Mouse (Mus musculus) liver, embryonic 15.5 days (tissue): ENCODE data around the gene Carhsp1. TPM values are rescaled to one million over a fixed set of nuclear protein-coding genes. Genes with fewer than 3 reads are reported as not detected.
A peak's percentile ranks its signal among the peaks of the same experiment; 100 is the strongest.

Experiments used
- ATAC-seq: fragments of 200-750 bp; cut with Nextera tagmentation; 2 replicates; pipeline ENCODE4 v1.8.0; 2017; ENCODE audit warnings: moderate number of reproducible peaks, mild to moderate bottlenecking, moderate library complexity; ENCODE audit not compliant: insufficient read depth
- H3K27ac ChIP-seq: fragments of 300-500 bp; sonication (generic); replicated peaks from 2 replicates; pipeline ENCODE4 v1.5.1; 2015; ENCODE audit warnings: mild to moderate bottlenecking, inconsistent platforms
- H3K27me3 ChIP-seq: fragments of 300-500 bp; sonication (generic); 2 replicates; pipeline ENCODE4 v1.6.1; 2015; ENCODE audit warnings: mild to moderate bottlenecking, inconsistent platforms
- H3K36me3 ChIP-seq: fragments of 300-500 bp; sonication (generic); replicated peaks from 2 replicates; pipeline ENCODE4 v1.6.1; 2015; ENCODE audit warnings: moderate library complexity, mild to moderate bottlenecking, inconsistent platforms
- H3K4me1 ChIP-seq: fragments of 300-500 bp; sonication (generic); replicated peaks from 2 replicates; pipeline ENCODE4 v1.6.1; 2015; ENCODE audit warnings: inconsistent platforms
- H3K4me2 ChIP-seq: fragments of 300-500 bp; sonication (generic); 2 replicates; pipeline ENCODE4 v1.6.1; 2015; ENCODE audit warnings: moderate library complexity, mild to moderate bottlenecking, inconsistent platforms
- H3K4me3 ChIP-seq: fragments of 300-500 bp; sonication (generic); replicated peaks from 2 replicates; pipeline ENCODE4 v1.5.1; 2015; ENCODE audit warnings: mild to moderate bottlenecking, inconsistent platforms
- H3K9ac ChIP-seq: fragments of 300-500 bp; sonication (generic); 2 replicates; pipeline ENCODE4 v1.6.1; 2015; ENCODE audit warnings: moderate library complexity, mild to moderate bottlenecking, inconsistent platforms
- H3K9me3 ChIP-seq: fragments of 300-500 bp; sonication (generic); replicated peaks from 2 replicates; pipeline ENCODE4 v1.6.1; 2016; ENCODE audit warnings: inconsistent platforms
- WGBS: fragments of 180-500 bp; shearing (Covaris S2); methylation state at CpG from one replicate; pipeline ENCODE4 v1.1.7; 2015; ENCODE audit warnings: mixed read lengths; ENCODE audit not compliant: insufficient replicate concordance; 5-methylcytosine and 5-hydroxymethylcytosine counted together
- polyA plus RNA-seq: library from polyadenylated mRNA; unstranded; fragments of >200 nt; fragmentation: Nextera tagmentation; extraction: Ambion mirVana; gene quantifications from 2 replicates; pipeline ENCODE4 v1.2.1, GENCODE M21; 2015

Carhsp1 gene
- 85.9 and 94.7 TPM in 2 replicates for polyA plus RNA-seq

DNA sequence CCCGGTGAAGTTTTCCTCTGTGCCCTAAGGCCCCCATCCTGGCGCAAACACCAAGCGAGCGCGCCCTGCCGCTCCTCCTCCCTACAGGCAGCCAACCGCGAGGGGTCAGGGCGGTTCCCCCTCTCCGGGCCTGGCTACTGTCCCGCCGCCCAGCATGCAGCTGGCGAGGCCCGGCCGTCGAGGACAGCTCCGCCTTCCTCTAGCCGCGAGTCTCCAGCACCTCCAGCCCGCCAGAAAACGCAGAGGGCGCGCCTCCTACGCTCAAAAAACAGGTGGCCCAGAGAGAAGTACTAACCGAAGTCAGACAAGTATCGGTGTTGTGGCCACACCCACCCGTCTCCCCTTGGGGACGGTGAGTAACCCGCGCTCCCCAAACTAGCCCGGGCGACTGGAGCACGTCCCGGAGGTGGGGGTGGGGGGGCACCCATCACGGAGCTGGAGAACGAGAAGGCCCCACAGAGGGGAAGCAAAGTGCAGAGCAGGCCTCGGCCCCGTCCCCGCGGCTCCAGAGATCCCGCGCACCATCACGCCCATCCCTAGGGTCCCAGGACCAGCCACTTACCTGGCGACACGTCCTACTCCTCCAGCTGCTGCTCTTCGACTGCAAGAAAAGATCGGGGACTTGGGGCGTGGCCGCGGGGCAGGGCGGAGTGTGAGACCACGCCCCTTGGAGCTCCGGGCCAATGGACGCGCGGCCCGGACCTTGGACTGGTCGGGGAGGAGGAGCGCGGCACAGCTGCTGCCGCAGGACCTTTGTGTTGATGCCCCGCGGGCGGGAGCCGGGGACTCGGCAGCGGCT is at the start of gene Carhsp1:
TSS of gene Carhsp1 (minus strand) at position 605 of the 799 bp plus-strand sequence.
- Histone ChIP-seq H3K4me2 (peak within 1 kb of the TSS; percentile 88), H3K4me3 (peak within 1 kb of the TSS; percentile 86), H3K9me3 (no peaks in the 10 kb centered on the region), H3K9ac (peak within 1 kb of the TSS; percentile 91), H3K27me3 (no peaks in the 10 kb centered on the region), H3K27ac (peak within 1 kb of the TSS; percentile 96), H3K36me3 (peaks cover 30% of the 10 kb centered on the region), H3K4me1 (peaks cover 98% of the 10 kb centered on the region)
- WGBS, result under 1% methylated on average over 67 of the region's 67 CpGs
- ATAC-seq, result peak; percentile 82

DNA sequence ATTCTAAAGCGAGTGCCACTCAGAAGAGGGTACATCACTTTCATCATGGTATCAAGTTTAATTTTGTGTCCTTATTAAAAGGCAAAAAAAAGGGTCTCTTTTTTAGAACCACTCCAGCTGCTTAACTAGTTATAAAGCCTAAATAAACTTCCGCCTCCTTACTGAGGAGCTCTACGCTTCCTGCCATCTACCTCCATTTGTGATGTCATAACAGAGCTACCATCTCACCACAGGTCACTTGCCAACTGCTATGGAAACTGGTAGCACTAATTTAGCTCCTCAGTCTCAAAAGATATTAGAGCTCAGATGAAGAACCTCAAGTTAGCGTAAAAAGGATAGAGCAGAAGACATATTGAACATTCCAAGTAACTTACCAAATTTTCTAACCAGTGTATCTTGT is 48.5 kb upstream of the Carhsp1 start:
- Histone ChIP-seq H3K4me3 (no peak overlapping the region), H3K36me3 (peaks cover 58% of the 10 kb centered on the region), H3K4me1 (peaks cover 83% of the 10 kb centered on the region), H3K9me3 (no peaks in the 10 kb centered on the region), H3K4me2 (no peak overlapping the region), H3K27me3 (no peaks in the 10 kb centered on the region), H3K9ac (no peak overlapping the region), H3K27ac (0 out of 2 replicates have a peak overlapping the region, but pooled peaks have one; percentile 7)
- no peak for ATAC-seq
- 86% methylated on average over 4 of the region's 4 CpGs for WGBS

GRCm38 (mm10) chr16:8717744-8718143 is 45.8 kb upstream of the Carhsp1 start:
- H3K27ac ChIP-seq, result no peak overlapping the region
- H3K4me1 ChIP-seq, result peaks cover 76% of the 10 kb centered on the region
- no peak overlapping the region for H3K4me2 ChIP-seq
- H3K9me3 ChIP-seq, result no peaks in the 10 kb centered on the region
- WGBS, result 90% methylated on average over 10 of the region's 10 CpGs
- no peak for ATAC-seq
- H3K9ac ChIP-seq, result no peak overlapping the region
- no peaks in the 10 kb centered on the region for H3K27me3 ChIP-seq
- peaks cover 67% of the 10 kb centered on the region for H3K36me3 ChIP-seq
- no peak overlapping the region for H3K4me3 ChIP-seq

GRCm38 (mm10) chr16:8716300-8716699 is 44.3 kb upstream of the Carhsp1 start:
- Histone ChIP-seq H3K9ac (no peak overlapping the region), H3K4me2 (no peak overlapping the region), H3K27ac (no peak overlapping the region), H3K4me1 (peaks cover 65% of the 10 kb centered on the region), H3K4me3 (no peak overlapping the region), H3K36me3 (peaks cover 71% of the 10 kb centered on the region), H3K27me3 (no peaks in the 10 kb centered on the region), H3K9me3 (no peaks in the 10 kb centered on the region)
- 69% methylated on average over 6 of the region's 6 CpGs for WGBS
- ATAC-seq, result no peak

- peaks cover 59% of the 10 kb centered on the region for H3K4me1 ChIP-seq
- H3K9ac ChIP-seq, result no peak overlapping the region
- no peaks in the 10 kb centered on the region for H3K9me3 ChIP-seq
- H3K27ac ChIP-seq, result no peak overlapping the region; the same call in 1 of the 2 replicates
- WGBS, result 84% methylated on average over 10 of the region's 10 CpGs
- no peak for ATAC-seq
- H3K27me3 ChIP-seq, result no peaks in the 10 kb centered on the region
- no peak overlapping the region for H3K4me3 ChIP-seq
- H3K36me3 ChIP-seq, result peaks cover 78% of the 10 kb centered on the region
- no peak overlapping the region for H3K4me2 ChIP-seq
These were observed 43.6 kb upstream of the Carhsp1 start for GRCm38 (mm10) chr16:8715513-8716080.

DNA sequence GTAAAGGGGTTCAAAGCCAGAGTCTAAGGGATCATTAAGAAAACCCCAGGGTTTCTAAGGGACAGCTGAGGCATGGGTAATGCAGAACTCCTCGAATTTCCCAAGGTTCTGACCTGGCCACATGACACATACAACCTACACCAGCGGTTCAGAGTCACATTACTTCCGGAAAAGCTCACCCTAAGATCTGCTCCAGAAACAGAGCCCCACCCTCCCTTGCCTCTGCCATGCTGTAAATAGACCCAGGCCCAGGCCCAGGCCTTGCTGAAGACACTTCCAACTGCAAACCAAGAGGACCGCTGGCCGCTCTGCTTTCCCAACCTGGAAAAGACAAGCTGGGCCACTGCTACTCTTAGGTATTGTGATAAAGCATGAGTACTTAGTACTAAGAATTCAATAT is 42.9 kb upstream of the Carhsp1 start:
- no peaks in the 10 kb centered on the region for H3K9me3 ChIP-seq
- peaks cover 79% of the 10 kb centered on the region for H3K36me3 ChIP-seq
- H3K4me3 ChIP-seq, result no peak overlapping the region
- no peak overlapping the region for H3K27ac ChIP-seq
- peaks cover 52% of the 10 kb centered on the region for H3K4me1 ChIP-seq
- no peak overlapping the region for H3K9ac ChIP-seq
- H3K4me2 ChIP-seq, result no peak overlapping the region
- no peak for ATAC-seq
- H3K27me3 ChIP-seq, result no peaks in the 10 kb centered on the region
- WGBS, result 86% methylated on average over 5 of the region's 5 CpGs

DNA sequence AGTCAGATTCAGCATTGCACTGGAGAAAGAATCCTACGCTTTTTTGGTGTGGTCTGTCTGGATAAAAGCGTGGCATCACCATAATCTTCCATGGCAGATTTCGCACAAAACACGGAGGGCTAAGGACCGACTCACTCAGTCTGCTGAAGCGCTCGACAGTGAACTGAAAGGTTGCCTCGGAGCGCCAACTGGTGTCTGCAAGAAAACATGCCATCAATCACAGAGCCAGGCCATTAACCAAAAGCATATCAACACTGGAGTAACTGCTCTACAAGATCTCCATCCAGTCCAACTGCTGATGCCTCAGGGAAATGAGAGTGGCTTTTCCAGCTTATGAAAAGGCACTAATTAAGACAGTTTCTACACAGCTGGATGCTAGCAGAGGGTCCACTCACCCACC is 40.0 kb upstream of the Carhsp1 start:
- Histone ChIP-seq H3K4me2 (no peak overlapping the region), H3K4me1 (peaks cover 34% of the 10 kb centered on the region), H3K27ac (no peak overlapping the region), H3K4me3 (no peak overlapping the region), H3K9ac (no peak overlapping the region), H3K36me3 (peaks cover 100% of the 10 kb centered on the region), H3K27me3 (no peaks in the 10 kb centered on the region), H3K9me3 (no peaks in the 10 kb centered on the region)
- ATAC-seq, result no peak
- 83% methylated on average over 9 of the region's 9 CpGs for WGBS

DNA sequence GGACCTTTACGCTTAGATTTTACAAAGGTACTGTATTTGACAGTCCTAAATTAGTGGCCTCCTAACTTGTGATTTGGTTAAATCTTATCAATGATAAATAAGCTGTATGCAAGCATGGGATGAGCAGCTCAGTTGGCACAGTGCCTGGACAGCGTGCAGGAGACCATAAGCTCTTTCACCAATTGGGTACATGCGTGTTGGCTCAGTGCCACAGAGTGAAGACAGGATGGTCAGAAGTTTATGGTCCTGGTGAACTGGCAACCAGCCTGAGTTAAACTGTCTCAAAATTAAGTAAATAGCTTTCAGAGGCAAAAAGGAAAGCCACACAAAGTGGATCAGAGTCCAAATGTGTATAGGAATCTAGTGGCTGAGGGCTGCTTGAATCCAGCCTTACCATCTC is 28.6 kb upstream of the Carhsp1 start:
- peaks cover 11% of the 10 kb centered on the region; the same call in 1 of the 2 replicates for H3K4me1 ChIP-seq
- peak; percentile 42 for ATAC-seq
- 0 out of 2 replicates have a peak overlapping the region, but pooled peaks have one; percentile 6 for H3K27ac ChIP-seq
- no peak overlapping the region for H3K4me2 ChIP-seq
- no peaks in the 10 kb centered on the region for H3K9me3 ChIP-seq
- H3K36me3 ChIP-seq, result peaks cover 99% of the 10 kb centered on the region
- WGBS, result 93% methylated on average over 3 of the region's 3 CpGs
- no peak overlapping the region for H3K4me3 ChIP-seq
- H3K9ac ChIP-seq, result no peak overlapping the region
- no peaks in the 10 kb centered on the region for H3K27me3 ChIP-seq

GRCm38 (mm10) chr16:8699556-8699955 is 27.6 kb upstream of the Carhsp1 start:
- no peaks in the 10 kb centered on the region for H3K27me3 ChIP-seq
- H3K9me3 ChIP-seq, result no peaks in the 10 kb centered on the region
- 93% methylated on average over 8 of the region's 8 CpGs for WGBS
- peaks cover 11% of the 10 kb centered on the region; the same call in 1 of the 2 replicates for H3K4me1 ChIP-seq
- H3K36me3 ChIP-seq, result peaks cover 100% of the 10 kb centered on the region
- no peak overlapping the region for H3K9ac ChIP-seq
- no peak for ATAC-seq
- 0 out of 2 replicates have a peak overlapping the region, but pooled peaks have one; percentile 2 for H3K27ac ChIP-seq
- no peak overlapping the region for H3K4me2 ChIP-seq
- no peak overlapping the region for H3K4me3 ChIP-seq

- no peak overlapping the region for H3K4me2 ChIP-seq
- H3K36me3 ChIP-seq, result peaks cover 91% of the 10 kb centered on the region
- H3K9me3 ChIP-seq, result no peaks in the 10 kb centered on the region
- H3K4me3 ChIP-seq, result no peak overlapping the region
- H3K27me3 ChIP-seq, result no peaks in the 10 kb centered on the region
- H3K9ac ChIP-seq, result no peak overlapping the region
- peak overlapping the region; percentile 97 for H3K27ac ChIP-seq
- WGBS, result 89% methylated on average over 7 of the region's 7 CpGs
- peaks cover 48% of the 10 kb centered on the region for H3K4me1 ChIP-seq
- ATAC-seq, result no peak
These were observed 19.3 kb upstream of the Carhsp1 start for GRCm38 (mm10) chr16:8691206-8691605.

DNA sequence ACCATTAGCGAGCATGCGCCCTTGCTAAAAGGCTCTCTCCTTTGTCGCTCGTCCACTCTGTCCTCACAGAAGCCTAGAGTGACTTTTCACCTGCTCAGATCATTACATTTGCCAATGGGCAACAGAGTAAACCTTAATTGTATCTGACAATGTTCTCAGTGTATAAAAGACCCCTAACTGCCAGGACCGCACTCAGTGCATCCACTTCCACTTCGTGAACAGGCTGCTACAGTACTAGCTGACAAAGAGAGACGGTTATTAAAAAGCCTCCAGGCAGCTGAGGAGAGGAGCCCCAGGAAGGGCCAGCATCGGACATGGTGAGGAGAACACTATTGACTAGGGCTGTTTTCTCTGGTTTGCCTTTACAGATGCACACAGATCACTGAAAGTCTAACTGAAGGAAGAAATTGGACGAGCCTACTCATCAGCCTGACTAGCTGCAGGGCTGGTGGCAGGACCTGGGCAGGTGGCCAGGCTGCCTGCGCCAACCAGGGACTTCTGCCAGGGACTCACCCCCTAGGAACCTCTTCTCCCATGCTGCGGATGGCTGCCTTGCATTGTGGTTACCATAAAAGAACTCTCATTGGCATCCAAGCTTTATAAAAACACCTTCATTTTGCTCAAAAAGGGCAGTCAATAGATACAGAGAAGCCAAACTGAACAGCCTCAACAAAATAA is 18.2 kb upstream of the Carhsp1 start:
- H3K4me1 ChIP-seq, result peaks cover 59% of the 10 kb centered on the region
- no peak overlapping the region for H3K9ac ChIP-seq

More for the DNA sequence above, 18.2 kb upstream of the Carhsp1 start:
- Histone ChIP-seq H3K36me3 (peaks cover 89% of the 10 kb centered on the region), H3K9me3 (no peaks in the 10 kb centered on the region), H3K27ac (peak overlapping the region; percentile 97), H3K4me2 (no peak overlapping the region), H3K4me3 (no peak overlapping the region), H3K27me3 (no peaks in the 10 kb centered on the region)
- WGBS, result 89% methylated on average over 11 of the region's 11 CpGs
- no peak for ATAC-seq
